Mouse (Mus musculus): ENCODE measurements at regions not wholly inside any gene's neighbourhood (a gene's known extent, or its start where the extent isn't known, plus 50 kb on each side); places are given as distances from the start of the nearest gene placed in this dataset.
A peak's percentile ranks its signal among the peaks of the same experiment; 100 is the strongest.
"Not testable (repeated sequence)": the region's sequence is repeated elsewhere in the genome, so short reads cannot be mapped to it uniquely, and the experiment has no call there.

GRCm38 (mm10) chrX:50537122-50537784, 109.0 kb upstream of the Olfr1324 start:
- DNase-seq (ENCODE audit: low spot score): peak; percentile 71

- no peak for DNase-seq (ENCODE audit: low spot score)
These were observed 75.7 kb upstream of the Olfr1324 start for GRCm38 (mm10) chrX:50504047-50504446.

- DNase-seq (ENCODE audit: low spot score): no peak
These were observed 72.9 kb upstream of the Olfr1324 start for GRCm38 (mm10) chrX:50501181-50501580.

GRCm38 (mm10) chrX:50490477-50490967, 62.2 kb upstream of the Olfr1324 start:
- DNase-seq (ENCODE audit: low spot score): not testable (repeated sequence)
